Mouse (Mus musculus) MEL (cell line): ENCODE results near the gene Ddx56. TPM values are rescaled to one million over a fixed set of nuclear protein-coding genes. Genes with fewer than 3 reads are reported as not detected.

Experiments used
- DNase-seq: peaks from one replicate; pipeline ENCODE4 v3.0.0; 2011; ENCODE audit warnings: low read depth, low spot score
- H3K27ac ChIP-seq: 2 replicates; pipeline ENCODE4 v1.5.1; 2012; ENCODE audit warnings: low read depth, mild to moderate bottlenecking, control low read depth, low read length, moderate library complexity; ENCODE audit not compliant: control insufficient read depth
- H3K27me3 ChIP-seq, 2 experiments: fragments of 150-350 bp in 1 of 2; sonication (generic) in 1 of 2; 2 replicates each; pipeline ENCODE4 v1.6.1; 2012; ENCODE audit warnings: low read length in 2 of 2, mild to moderate bottlenecking in 2 of 2, improper control_type of control experiment in 1 of 2, moderate library complexity in 1 of 2; ENCODE audit not compliant: insufficient read depth in 2 of 2, control insufficient read depth in 1 of 2
- H3K36me3 ChIP-seq, 2 experiments: 2 replicates each; pipeline ENCODE4 v1.6.1; 2012 to 2014; ENCODE audit warnings: low read length in 2 of 2, improper control_type of control experiment in 1 of 2, inconsistent platforms in 1 of 2, mild to moderate bottlenecking in 1 of 2; ENCODE audit not compliant: insufficient read depth in 2 of 2, control insufficient read depth in 1 of 2
- H3K4me1 ChIP-seq, 2 experiments: fragments of 150-350 bp in 1 of 2; sonication (generic) in 1 of 2; 2 replicates each; pipeline ENCODE4 v1.6.1; 2012; ENCODE audit warnings: low read length in 2 of 2, improper control_type of control experiment in 1 of 2, mild to moderate bottlenecking in 1 of 2; ENCODE audit not compliant: insufficient read depth in 2 of 2, control insufficient read depth in 1 of 2
- H3K4me3 ChIP-seq, 2 experiments: fragments of 150-350 bp in 1 of 2; sonication (generic) in 1 of 2; 2 replicates each; pipeline ENCODE4 v1.5.1; 2012; ENCODE audit warnings: low read depth in 2 of 2, low read length in 2 of 2, mild to moderate bottlenecking in 2 of 2, moderate library complexity in 2 of 2, control low read depth in 1 of 2, improper control_type of control experiment in 1 of 2; ENCODE audit not compliant: control insufficient read depth in 1 of 2, insufficient read depth in 1 of 2
- H3K79me2 ChIP-seq: 2 replicates; pipeline ENCODE4 v1.6.1; 2012; ENCODE audit warnings: mild to moderate bottlenecking, low read length, moderate library complexity; ENCODE audit not compliant: control insufficient read depth, poor library complexity, insufficient read depth
- H3K9ac ChIP-seq: 2 replicates; pipeline ENCODE4 v1.6.1; 2012; ENCODE audit warnings: low read depth, mild to moderate bottlenecking, control low read depth, low read length, moderate library complexity; ENCODE audit not compliant: control insufficient read depth, poor library complexity, severe bottlenecking
- H3K9me3 ChIP-seq: fragments of 150-350 bp; sonication (generic); replicated peaks from 2 replicates; pipeline ENCODE4 v1.6.1; 2012; ENCODE audit warnings: mild to moderate bottlenecking, low read length, improper control_type of control experiment, moderate library complexity; ENCODE audit not compliant: insufficient read depth
- BHLHE40 ChIP-seq: IDR thresholded peaks from 2 replicates; pipeline ENCODE4 v1.6.1; 2012; ENCODE audit warnings: low read depth, mild to moderate bottlenecking, inconsistent platforms, low read length, improper control_type of control experiment, borderline replicate concordance
- CTCF ChIP-seq, 3 experiments: IDR thresholded peaks in 2 of 3; conservative IDR thresholded peaks in 1 of 3; 2 replicates each; pipeline ENCODE4 v1.5.1; 2011 to 2012; ENCODE audit warnings: low read length in 3 of 3, low read depth in 2 of 3, mild to moderate bottlenecking in 2 of 3, improper control_type of control experiment in 1 of 3, inconsistent platforms in 1 of 3, mixed read lengths in 1 of 3, moderate library complexity in 1 of 3; ENCODE audit not compliant: control insufficient read depth in 1 of 3, insufficient read depth in 1 of 3, poor library complexity in 1 of 3, severe bottlenecking in 1 of 3
- ELF1 ChIP-seq: IDR thresholded peaks from 2 replicates; pipeline ENCODE4 v1.6.1; 2014; ENCODE audit warnings: low read depth, mild to moderate bottlenecking, inconsistent platforms, low read length, improper control_type of control experiment, moderate library complexity
- EP300 ChIP-seq, 2 experiments: IDR thresholded peaks; 2 replicates each; pipeline ENCODE4 v1.6.1; 2011; ENCODE audit warnings: improper control_type of control experiment in 2 of 2, low read length in 2 of 2, low read depth in 1 of 2, mild to moderate bottlenecking in 1 of 2
- GABPA ChIP-seq: IDR thresholded peaks from 2 replicates; pipeline ENCODE4 v1.6.1; 2012; ENCODE audit warnings: low read depth, mild to moderate bottlenecking, inconsistent platforms, low read length, improper control_type of control experiment, moderate library complexity
- GATA1 ChIP-seq: IDR thresholded peaks from 2 replicates; pipeline ENCODE4 v1.6.1; 2011; ENCODE audit warnings: low read depth, low read length, improper control_type of control experiment
- HCFC1 ChIP-seq: IDR thresholded peaks from 2 replicates; pipeline ENCODE4 v1.6.1; 2012; ENCODE audit warnings: low read depth, mild to moderate bottlenecking, inconsistent platforms, low read length, improper control_type of control experiment, moderate library complexity
- MAZ ChIP-seq: IDR thresholded peaks from 2 replicates; pipeline ENCODE4 v1.6.1; 2012; ENCODE audit warnings: low read depth, mild to moderate bottlenecking, inconsistent platforms, low read length, improper control_type of control experiment
- MEF2A ChIP-seq: IDR thresholded peaks from 2 replicates; pipeline ENCODE4 v1.6.1; 2014; ENCODE audit warnings: low read depth, mild to moderate bottlenecking, inconsistent platforms, low read length, improper control_type of control experiment; ENCODE audit not compliant: poor library complexity, insufficient replicate concordance, severe bottlenecking; ENCODE audit errors: extremely low read depth
- MYB ChIP-seq: IDR thresholded peaks from 2 replicates; pipeline ENCODE4 v1.6.1; 2011; ENCODE audit warnings: mild to moderate bottlenecking, low read depth, low read length, improper control_type of control experiment
- NELFE ChIP-seq: IDR thresholded peaks from 2 replicates; pipeline ENCODE4 v1.6.1; 2011; ENCODE audit warnings: low read depth, low read length, improper control_type of control experiment
- NRF1 ChIP-seq: IDR thresholded peaks from 2 replicates; pipeline ENCODE4 v1.6.1; 2014; ENCODE audit warnings: low read depth, mild to moderate bottlenecking, inconsistent platforms, low read length, improper control_type of control experiment, moderate library complexity; ENCODE audit not compliant: poor library complexity, insufficient read depth, severe bottlenecking
- POLR2AphosphoS5 ChIP-seq: IDR thresholded peaks from 2 replicates; pipeline ENCODE4 v1.6.1; 2012; ENCODE audit warnings: low read depth, borderline replicate concordance, mild to moderate bottlenecking, inconsistent platforms, low read length, moderate library complexity, mixed read lengths
- SMC3 ChIP-seq: IDR thresholded peaks from 2 replicates; pipeline ENCODE4 v1.6.1; 2011; ENCODE audit warnings: low read depth, low read length, improper control_type of control experiment
- TAL1 ChIP-seq: IDR thresholded peaks from 2 replicates; pipeline ENCODE4 v1.6.1; 2012; ENCODE audit warnings: mild to moderate bottlenecking, inconsistent platforms, low read length, moderate library complexity, mixed read lengths
- TBP ChIP-seq: IDR thresholded peaks from 2 replicates; pipeline ENCODE4 v1.8.0; 2011; ENCODE audit warnings: low read depth, low read length, improper control_type of control experiment
- TCF12 ChIP-seq: IDR thresholded peaks from 2 replicates; pipeline ENCODE4 v1.6.1; 2014; ENCODE audit warnings: low read depth, mild to moderate bottlenecking, inconsistent platforms, low read length, improper control_type of control experiment, moderate library complexity
- UBTF ChIP-seq: IDR thresholded peaks from 2 replicates; pipeline ENCODE4 v1.6.1; 2012; ENCODE audit warnings: low read depth, mild to moderate bottlenecking, inconsistent platforms, low read length, improper control_type of control experiment, moderate library complexity, borderline replicate concordance; ENCODE audit not compliant: insufficient read depth
- USF2 ChIP-seq, 2 experiments: IDR thresholded peaks; 2 replicates each; pipeline ENCODE4 v1.6.1; 2011 to 2012; ENCODE audit warnings: improper control_type of control experiment in 2 of 2, low read length in 2 of 2, borderline replicate concordance in 1 of 2, inconsistent platforms in 1 of 2, low read depth in 1 of 2, mild to moderate bottlenecking in 1 of 2; ENCODE audit not compliant: insufficient read depth in 1 of 2
- ZC3H11A ChIP-seq: IDR thresholded peaks from 2 replicates; pipeline ENCODE4 v1.6.1; 2012; ENCODE audit warnings: low read depth, mild to moderate bottlenecking, inconsistent platforms, low read length, improper control_type of control experiment
- ZMIZ1 ChIP-seq: IDR thresholded peaks from 2 replicates; pipeline ENCODE4 v1.6.1; 2012; ENCODE audit warnings: low read depth, mild to moderate bottlenecking, inconsistent platforms, low read length, improper control_type of control experiment, moderate library complexity
- ZNF384 ChIP-seq: IDR thresholded peaks from 2 replicates; pipeline ENCODE4 v1.6.1; 2012; ENCODE audit warnings: low read depth, mild to moderate bottlenecking, inconsistent platforms, low read length, improper control_type of control experiment
- polyA plus RNA-seq, 2 experiments: library from polyadenylated mRNA; stranded (reverse) in 1 of 2; unstranded in 1 of 2; fragments of >175 nt in 1 of 2; fragments of >200 nt in 1 of 2; gene quantifications; 2 replicates each; pipeline versions ENCODE4 v1.2.1 to v1.2.4; 2012; ENCODE audit warnings: low replicate concordance in 2 of 2, low read depth in 1 of 2; ENCODE audit not compliant: insufficient read length in 2 of 2, insufficient read depth in 1 of 2, missing spikeins in 1 of 2
- total RNA-seq: library from RNA; depleted of rRNA; stranded (reverse); fragments of 300-350 nt; gene quantifications from 2 replicates; pipeline ENCODE4 v1.2.3, GENCODE M21; 2012

Ddx56 gene
- total and polyA plus RNA-seq, 3 experiments = 138 to 201 TPM; not detected in 1

GRCm38 (mm10) chr11:6219967-6220366, 47.6 kb downstream of the Ddx56 start:
- peaks cover under 1 to 2% of the 10 kb centered on the region in 2 experiments; a peak in 2 of 4 replicates for H3K27me3 ChIP-seq
- no peaks in the 10 kb centered on the region for H3K4me1 ChIP-seq
- no peak overlapping the region for H3K9ac ChIP-seq
- H3K79me2 ChIP-seq = no peaks in the 10 kb centered on the region
- no peaks in the 10 kb centered on the region for H3K36me3 ChIP-seq
- no peaks in the 10 kb centered on the region for H3K9me3 ChIP-seq
- no peak for DNase-seq
- no peak for TF ChIP-seq EP300 (IDR thresholded peaks at IDR 0.05; ENCODE audit: low read depth in 1 of 2, low read length in 2 of 2)
- TF ChIP-seq ZMIZ1 = no peak
- no peak for TF ChIP-seq GATA1
- no peak for TF ChIP-seq CTCF (IDR thresholded peaks at IDR 0.05 in 2 of 3, conservative IDR thresholded peaks at IDR 0.05 in 1 of 3; ENCODE audit: control insufficient read depth in 1 of 3, insufficient read depth in 1 of 3, low read depth in 2 of 3, low read length in 3 of 3, poor library complexity in 1 of 3, severe bottlenecking in 1 of 3)
- H3K27ac ChIP-seq = no peak overlapping the region
- no peak overlapping the region for H3K4me3 ChIP-seq

DNA sequence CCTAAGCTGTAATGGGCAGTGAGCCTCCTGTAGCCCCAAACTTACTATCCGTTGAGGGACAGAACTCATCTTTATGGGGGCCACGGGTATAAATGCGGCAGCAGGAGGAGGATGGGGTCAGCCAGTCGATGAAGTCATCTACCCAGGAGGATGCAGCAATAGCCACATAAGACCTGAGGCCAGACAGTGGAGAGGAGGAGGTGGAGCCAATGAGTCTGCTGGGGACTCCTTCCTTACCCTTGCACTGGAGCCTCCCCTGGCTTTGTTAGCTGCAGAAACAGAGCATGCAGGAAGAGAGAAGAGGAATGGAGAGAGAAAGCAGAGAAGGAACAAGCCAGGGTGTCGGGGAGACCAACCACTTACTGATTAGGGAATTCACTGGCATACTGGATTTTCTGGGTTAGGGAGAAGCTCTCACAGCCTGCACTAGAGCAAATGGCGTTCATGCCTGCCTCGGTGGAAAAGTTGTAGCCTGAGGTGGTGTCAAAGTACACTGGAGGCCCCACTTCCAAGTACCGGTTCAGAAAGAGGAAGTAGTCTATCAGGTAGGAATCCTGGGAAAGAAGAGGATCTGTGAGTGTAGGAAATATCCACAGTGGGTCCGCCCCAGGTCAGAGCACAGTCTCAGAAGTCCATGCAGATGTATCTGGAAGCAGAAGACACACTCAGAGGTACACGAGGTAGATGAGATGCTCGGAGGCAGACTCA, 49.2 kb downstream of the Ddx56 start:
- Histone ChIP-seq H3K4me1 (no peaks in the 10 kb centered on the region), H3K36me3 (no peaks in the 10 kb centered on the region), H3K27me3 (peaks cover 0 to 1% of the 10 kb centered on the region in 2 experiments; a peak in 1 of 4 replicates), H3K79me2 (no peaks in the 10 kb centered on the region), H3K9me3 (no peaks in the 10 kb centered on the region), H3K4me3 (no peak overlapping the region), H3K9ac (no peak overlapping the region), H3K27ac (no peak overlapping the region)
- TF ChIP-seq ELF1 (no peak), SMC3 (no peak), NRF1 (no peak)
- no peak for DNase-seq

GRCm38 (mm10) chr11:6216834-6217233, 50.7 kb downstream of the Ddx56 start:
- Histone ChIP-seq H3K79me2 (no peaks in the 10 kb centered on the region), H3K27ac (no peak overlapping the region), H3K9ac (no peak overlapping the region), H3K9me3 (no peaks in the 10 kb centered on the region), H3K27me3 (peaks cover 0 to 1% of the 10 kb centered on the region in 2 experiments; a peak in 2 of 4 replicates), H3K4me1 (no peaks in the 10 kb centered on the region), H3K4me3 (no peak overlapping the region), H3K36me3 (no peaks in the 10 kb centered on the region)
- DNase-seq = peak; percentile 20
- no peak for TF ChIP-seq SMC3
- no peak for TF ChIP-seq POLR2AphosphoS5
- no peak for TF ChIP-seq GATA1
- no peak for TF ChIP-seq UBTF
- TF ChIP-seq MEF2A = no peak
- no peak for TF ChIP-seq ZC3H11A
- no peak for TF ChIP-seq GABPA
- TF ChIP-seq TCF12 = no peak
- no peak for TF ChIP-seq HCFC1
- no peak for TF ChIP-seq MYB
- no peak for TF ChIP-seq MAZ
- TF ChIP-seq TBP = no peak
- TF ChIP-seq NELFE = no peak
- no peak for TF ChIP-seq USF2 (IDR thresholded peaks at IDR 0.05; ENCODE audit: borderline replicate concordance in 1 of 2, insufficient read depth in 1 of 2, low read depth in 1 of 2, low read length in 2 of 2)
- TF ChIP-seq ZNF384 = no peak
- TF ChIP-seq ELF1 = no peak
- no peak for TF ChIP-seq TAL1
- no peak for TF ChIP-seq BHLHE40
